Mouse (Mus musculus) lung, postnatal 25 days (tissue): ENCODE data around the gene Prss54.
A peak's percentile ranks its signal among the peaks of the same experiment; 100 is the strongest.

Source experiments
- DNase-seq: peaks from one replicate; pipeline ENCODE4 v3.0.0; 2022; ENCODE audit warnings: low spot score

The Prss54 gene

DNA sequence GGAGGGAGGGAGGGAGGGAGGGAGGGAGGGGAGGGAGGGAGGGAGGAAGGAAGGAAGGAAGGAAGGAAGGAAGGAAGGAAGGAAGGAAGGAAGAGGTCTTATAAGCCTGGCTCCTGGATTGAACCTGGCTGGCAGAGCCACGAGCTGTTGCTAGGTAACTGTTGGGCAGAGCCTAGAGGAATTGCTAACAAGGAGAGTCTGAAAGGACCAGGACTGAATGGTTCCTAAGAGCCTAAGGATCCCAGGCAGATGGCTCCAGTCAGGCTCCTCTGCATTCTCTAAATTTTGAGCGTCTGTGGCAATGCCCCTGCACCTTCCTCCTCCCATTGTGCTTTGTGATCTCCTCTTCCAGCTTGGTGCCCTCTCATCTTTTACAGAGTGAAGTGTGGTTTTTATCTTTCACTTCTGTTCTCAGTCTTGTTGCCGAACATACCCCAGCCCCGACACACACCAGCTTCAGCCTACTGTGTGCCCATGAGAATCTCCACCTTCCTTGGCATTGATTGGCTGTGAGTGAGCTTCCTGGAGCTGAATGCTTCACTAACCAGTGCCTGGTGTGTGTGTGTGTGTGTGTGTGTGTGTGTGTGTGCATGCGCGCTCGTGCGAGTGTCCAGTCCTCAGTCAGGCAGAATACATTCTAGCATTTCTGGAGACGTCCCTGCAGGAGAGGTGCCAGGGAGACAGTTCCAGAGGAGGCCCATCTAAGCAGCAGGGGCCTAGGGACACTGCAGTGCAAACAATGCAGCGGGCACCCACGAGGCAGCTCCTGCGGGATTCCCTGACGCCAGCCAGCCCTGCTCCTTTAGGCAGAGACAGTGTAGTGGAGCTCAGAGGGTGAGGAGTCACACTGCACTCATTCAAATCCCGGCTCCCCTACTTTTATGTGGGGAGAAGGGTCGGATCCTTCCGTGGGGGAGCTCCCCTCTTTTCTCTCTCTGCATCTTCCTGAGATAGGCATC lies 26.0 kb downstream of the Prss54 start:
- DNase-seq, result no peak

- DNase-seq, result no peak
These were observed 28.2 kb downstream of the Prss54 start for GRCm38 (mm10) chr8:95547931-95548330.

- DNase-seq, result no peak
These were observed 29.2 kb downstream of the Prss54 start for GRCm38 (mm10) chr8:95546986-95547385.

- DNase-seq, result no peak
These were observed 30.3 kb downstream of the Prss54 start for GRCm38 (mm10) chr8:95545815-95546214.

- DNase-seq, result no peak
These were observed 33.1 kb downstream of the Prss54 start for GRCm38 (mm10) chr8:95543065-95543464.

GRCm38 (mm10) chr8:95542191-95542590 lies 33.9 kb downstream of the Prss54 start:
- DNase-seq, result no peak

DNA sequence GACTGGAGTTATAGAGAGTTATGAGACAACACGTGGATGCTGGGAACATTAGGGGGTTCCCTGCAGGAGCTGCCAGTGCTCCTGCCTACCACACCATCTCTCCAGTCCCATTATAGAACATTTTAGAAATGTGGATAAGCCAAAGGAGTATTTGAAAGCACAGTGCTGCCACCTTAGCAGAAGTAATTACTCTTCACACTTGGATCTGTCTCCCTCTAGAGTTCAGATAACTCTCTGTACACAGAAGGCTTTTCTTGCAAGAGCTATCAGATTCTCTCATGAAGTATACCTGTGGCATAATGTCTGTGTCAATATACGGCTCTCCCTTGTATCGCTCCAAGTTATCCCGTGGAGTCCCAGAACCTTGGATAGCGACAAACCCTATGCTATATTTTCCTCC lies 36.7 kb downstream of the Prss54 start:
- no peak for DNase-seq

DNA sequence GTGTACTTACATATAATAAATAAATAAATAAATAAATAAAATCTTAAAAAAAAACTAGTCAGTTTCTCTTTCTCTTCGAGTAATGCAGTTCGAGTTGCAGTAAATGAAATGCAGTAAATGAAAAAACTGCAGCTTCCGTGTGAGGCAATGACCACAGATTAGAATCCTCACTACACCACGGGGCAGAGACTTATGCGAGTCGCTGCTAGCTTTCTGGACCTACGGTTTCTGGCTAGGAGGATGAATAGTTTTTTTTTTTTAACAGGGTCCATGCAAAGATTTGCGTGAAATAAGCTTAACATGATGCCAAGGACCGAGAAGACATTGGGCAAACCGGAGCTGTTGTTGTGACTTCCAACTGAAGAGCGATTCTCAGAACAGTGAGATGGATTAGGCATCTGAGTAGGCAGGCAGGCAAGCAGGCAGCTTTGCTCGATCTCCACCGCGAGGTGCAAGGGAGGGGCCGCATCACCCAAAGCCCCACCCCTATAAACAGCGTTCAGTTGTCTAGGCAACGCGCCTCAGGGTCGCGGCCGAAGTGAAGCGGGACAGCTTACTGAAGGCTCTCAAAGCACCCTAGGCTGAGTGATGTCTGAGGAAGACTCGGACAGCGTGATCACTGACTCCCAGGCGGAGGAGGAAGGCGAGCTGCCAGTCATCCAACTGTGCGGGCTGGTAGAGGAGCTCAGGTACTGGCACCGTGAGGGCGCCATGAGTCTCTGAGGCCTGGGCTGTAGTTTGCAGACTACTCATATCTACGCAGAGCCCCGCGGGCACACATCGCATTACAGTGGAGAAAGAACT lies 42.4 kb downstream of the Prss54 start, which contains the start of gene Ccdc113:
Gene Ccdc113 (plus strand): TSS at position 502 of the 804 bp plus-strand sequence.
- peak; percentile 50 for DNase-seq

GRCm38 (mm10) chr8:95532206-95532605 lies 43.9 kb downstream of the Prss54 start:
- no peak for DNase-seq

DNA sequence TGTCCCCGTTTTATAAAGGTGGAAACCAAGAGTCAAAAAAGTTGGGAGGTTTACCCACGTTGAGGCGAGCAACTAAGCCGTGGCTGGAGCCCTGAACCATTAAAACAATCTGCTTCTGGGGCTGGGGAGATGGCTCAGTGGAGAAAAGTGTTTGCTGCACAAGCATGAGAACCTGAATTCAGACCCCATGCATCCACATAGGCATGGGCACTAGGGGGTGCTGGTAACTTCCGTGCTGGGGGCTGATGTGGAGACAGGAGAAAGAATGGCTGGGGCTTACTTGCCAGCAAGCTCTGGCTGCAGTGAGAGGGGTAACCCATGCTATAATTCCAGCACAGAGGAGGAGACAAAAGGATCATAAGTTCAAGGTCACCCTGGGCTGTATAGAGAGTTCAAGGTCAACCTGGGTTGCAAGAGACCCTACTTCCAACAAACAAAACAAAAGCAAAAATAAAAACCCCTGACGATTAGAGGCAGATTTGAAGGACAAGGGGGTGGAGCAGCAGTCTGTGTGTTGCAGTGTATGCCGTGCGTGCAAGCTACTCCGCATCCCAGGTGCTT lies 47.3 kb downstream of the Prss54 start:
- no peak for DNase-seq

DNA sequence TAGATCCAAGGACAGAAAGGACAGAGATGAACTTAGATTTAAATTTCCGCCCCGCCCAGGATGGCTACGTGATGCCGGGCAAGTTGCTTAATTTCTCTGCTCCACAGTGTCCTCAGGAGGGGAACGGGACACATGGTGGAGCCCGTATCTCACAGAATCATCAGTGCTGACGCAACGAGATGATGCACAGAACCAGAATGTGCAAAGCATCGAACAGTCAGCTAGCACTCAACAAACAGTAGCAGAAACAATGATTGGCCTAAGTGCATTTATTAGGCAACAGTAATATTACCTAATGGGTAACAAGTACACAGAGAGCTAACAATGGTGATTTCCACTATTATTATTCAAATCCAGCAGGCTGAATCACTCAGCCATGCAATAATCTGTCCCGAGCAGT lies 47.9 kb downstream of the Prss54 start:
- DNase-seq, result no peak

- no peak for DNase-seq
These were observed 52.1 kb downstream of the Prss54 start for GRCm38 (mm10) chr8:95523991-95524390.

- no peak for DNase-seq
These were observed 59.2 kb downstream of the Prss54 start for GRCm38 (mm10) chr8:95516928-95517327.

DNA sequence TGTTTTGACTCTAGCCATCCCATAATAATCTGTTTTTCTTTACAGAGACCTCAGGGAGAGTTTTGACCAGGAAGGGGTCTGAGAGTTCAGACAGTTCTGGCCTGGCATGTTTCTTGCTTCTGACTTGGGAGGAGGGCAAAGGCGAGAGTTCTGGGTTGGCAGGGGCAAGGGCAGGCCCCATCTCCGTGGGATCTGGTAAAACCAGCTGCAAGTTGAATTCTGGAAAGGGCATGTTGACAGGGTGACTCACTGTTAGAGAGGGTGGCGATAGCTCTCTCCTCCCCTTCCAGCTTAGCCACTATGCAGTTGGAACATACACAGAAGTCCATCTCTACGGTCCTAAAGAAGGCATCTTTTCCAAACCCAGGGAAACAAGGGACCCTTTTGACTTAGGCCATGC lies 62.9 kb downstream of the Prss54 start:
- DNase-seq, result no peak

- DNase-seq, result no peak
These were observed 63.9 kb downstream of the Prss54 start for GRCm38 (mm10) chr8:95512257-95512656.
